Mouse (Mus musculus): ENCODE measurements around the gene Dnajc11. TPM values are rescaled to one million over a fixed set of nuclear protein-coding genes. Genes with fewer than 3 reads are reported as not detected.

Dnajc11 gene
- total RNA-seq, 2 experiments from 2014 or later = 62.0 to 63.1 TPM

DNA sequence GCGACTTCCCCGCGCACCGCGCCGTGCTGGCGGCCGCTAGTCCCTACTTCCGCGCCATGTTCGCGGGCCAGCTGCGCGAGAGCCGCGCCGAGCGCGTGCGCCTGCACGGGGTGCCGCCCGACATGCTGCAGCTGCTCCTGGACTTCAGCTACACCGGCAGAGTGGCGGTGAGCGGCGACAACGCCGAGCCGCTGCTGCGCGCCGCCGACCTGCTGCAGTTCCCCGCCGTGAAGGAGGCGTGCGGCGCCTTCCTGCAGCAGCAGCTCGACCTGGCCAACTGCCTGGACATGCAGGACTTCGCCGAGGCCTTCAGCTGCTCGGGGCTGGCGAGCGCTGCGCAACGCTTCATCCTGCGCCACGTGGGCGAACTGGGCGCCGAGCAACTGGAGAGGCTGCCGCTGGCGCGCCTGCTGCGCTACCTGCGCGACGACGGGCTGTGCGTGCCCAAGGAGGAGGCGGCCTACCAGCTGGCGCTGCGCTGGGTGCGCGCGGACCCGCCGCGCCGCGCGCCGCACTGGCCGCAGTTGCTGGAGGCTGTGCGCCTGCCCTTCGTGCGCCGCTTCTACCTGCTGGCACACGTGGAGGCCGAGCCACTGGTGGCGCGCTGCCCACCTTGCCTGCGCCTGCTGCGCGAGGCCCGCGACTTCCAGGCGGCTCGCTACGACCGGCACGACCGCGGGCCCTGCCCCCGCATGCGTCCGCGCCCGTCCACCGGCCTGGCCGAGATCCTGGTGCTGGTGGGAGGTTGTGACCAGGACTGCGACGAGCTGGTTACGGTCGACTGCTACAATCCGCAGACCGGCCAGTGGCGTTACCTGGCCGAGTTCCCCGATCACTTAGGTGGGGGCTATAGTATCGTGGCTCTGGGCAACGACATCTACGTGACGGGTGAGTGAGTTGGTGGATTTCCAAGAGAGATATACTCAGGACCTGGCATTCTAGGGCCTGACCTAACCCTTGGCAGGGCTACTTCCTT lies 75.9 kb downstream of the Dnajc11 start:
- DNase-seq = peak; percentile 71 to 74

DNA sequence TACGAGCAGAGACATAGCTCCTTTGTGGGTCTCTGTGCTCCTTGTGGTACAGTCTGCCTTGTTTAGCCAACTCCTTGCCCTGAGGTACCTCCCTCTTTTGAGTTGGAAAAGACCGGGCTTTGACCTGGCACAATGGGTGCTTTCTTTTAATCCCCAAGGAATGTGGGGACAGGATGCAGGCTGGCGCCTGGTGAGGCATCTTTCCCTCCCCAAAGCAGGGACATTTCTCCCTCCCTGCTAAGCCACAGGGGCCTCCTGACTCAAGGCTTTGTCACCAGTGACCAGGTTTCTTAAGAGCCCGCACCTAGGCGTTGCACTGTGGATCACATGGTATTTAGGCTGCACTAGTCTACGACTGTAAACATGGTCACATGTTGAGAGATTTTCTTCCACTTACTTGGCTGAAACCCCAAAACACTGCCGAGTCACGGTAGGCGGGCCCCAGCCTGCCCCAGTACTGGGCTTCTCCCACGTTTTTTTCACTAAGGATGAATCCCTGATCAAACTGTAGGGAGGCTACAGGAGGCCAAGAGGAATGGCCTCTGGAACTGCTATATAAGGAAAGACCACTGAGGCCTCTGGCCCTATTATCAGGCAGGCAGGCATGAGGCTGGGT lies 76.7 kb downstream of the Dnajc11 start:
- DNase-seq = no peak

DNA sequence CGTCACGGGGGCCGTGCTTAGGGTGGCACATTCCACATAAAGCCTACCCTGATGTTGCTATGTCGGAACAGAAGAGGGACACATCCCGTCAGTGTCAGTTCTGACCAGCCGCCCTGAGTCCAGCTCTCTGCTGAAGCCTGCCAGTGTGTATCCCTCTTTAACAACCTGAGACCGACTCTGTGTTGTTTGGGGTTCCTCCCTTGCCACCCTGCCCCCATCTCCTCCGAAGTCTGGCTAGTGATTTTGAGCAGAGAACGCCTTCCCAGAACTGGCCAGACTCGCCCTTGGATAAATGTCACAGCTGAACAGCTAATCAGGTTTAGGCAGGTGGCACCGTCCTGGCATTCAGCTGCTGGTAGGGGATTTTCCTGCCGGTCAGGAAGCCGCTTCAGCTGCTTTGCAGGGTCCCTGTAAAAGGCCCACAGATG lies 77.2 kb downstream of the Dnajc11 start:
- DNase-seq = no peak

DNA sequence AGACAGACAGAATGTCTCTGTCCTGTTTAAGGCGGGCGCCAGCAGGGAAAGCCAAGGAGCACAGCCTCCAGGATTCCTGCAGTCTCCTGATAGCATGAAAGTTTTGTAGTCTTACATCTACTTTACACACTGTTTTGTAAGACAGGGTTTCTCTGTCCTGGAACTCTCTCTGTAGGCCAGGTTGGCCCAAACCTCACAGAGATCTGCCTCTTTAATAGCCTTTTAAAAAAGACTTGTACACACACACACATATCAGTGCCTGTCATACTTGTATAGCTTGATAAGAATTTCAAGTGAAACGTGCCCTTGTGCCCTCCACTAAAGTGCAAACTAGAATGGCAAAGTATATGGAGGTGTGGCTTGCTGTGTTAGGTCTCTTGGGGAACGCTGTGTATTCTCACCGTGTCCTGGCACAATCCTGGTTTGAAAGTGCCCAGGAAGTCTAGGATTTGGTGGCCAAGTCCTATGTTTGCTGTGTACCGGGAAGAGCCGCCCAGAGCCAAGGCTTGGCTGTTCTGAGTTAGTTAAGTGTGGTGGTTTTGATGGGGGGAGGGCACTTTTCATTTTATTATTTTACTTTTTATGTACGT lies 77.8 kb downstream of the Dnajc11 start:
- DNase-seq = no peak

DNA sequence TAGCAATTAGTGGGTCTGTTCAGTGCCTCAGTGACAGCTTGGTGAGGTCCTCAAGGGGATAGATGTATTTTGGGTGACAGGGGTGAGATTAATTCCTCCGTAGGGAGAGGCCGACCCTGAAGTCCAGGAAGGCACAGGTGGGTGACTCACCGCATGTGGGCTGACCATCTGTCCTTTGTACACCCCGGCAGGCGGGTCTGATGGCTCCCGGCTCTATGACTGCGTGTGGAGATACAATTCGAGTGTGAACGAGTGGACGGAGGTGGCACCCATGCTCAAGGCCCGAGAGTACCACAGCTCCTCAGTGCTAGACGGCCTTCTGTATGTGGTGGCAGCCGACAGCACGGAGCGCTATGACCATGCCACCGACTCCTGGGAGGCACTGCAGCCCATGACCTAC lies 78.6 kb downstream of the Dnajc11 start:
- DNase-seq = no peak

DNA sequence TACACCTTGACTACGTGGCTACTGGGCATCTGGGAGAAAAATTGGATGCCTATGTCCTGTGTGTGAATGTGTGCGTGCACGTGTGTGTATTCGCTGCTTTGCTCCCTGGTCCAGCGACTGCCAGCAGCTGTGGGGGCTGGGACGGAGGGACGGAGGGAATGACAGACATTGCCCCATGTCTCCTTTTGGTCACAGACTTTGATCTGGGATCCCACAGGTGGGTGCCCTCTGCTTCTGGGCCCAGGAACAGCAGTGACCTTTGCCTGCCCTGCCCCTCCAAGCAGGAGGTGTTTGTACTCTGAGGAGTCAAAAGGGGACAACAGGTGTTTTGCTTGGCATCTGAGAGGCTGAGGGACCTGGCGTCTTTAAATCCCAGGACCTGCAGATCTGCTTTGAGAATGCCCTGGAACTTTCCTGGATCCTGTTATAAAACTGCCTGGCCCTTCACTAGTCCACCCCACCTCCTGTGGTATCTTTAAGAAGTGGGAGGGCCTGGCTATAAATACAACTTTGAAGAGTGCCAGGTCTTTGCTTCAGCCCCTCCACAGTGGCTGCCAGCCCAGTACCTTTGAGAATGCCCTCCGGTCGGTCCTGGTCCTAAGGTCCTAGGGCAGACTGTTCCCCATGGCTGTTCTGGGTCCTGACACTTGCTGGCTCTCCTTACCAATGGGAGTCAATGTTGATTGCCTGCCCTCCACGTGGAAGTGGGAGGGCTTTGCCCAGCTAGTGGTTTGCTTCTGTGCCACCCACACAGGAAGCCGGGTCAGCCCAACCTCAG lies 79.7 kb downstream of the Dnajc11 start:
- no peak for DNase-seq

DNA sequence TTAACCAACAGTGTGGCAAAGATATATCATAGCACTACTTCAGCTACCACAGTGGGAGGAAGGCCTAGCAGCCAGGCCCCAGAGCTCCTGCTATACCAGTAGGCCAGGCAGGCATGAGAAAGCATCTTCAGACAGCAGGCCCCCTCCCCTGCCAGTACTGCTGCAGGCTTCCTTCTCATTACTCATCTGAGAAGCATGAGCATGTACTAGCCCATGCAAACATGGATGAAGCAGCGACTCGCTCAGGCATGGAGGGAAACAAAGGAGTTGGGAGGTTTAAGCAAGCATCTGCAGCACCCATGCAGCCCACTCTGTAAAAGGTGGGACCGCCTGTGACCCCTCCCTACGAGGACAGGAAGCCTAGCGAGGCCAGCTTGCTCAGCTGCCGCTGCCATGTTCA lies 85.6 kb downstream of the Dnajc11 start:
- no peak for DNase-seq

DNA sequence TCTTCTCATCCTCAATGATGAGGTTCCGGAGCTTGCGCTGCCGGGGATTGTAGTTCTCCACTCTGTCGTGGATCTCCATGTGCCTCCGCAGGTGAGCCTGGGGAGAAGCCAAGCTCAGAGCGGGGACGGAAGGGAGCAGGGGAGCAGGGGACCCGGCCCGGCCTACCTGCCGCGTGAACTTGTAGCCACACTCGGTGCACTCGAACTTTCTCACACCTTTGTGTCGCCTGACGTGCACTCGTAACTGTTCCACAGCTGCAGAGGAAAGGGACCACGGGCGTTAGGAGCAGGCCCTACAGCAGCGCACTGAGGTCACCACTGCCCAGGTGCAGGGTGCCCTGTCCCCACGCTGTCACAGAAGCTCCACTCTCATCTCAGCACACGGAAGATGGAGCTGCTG lies 86.5 kb downstream of the Dnajc11 start:
- DNase-seq = no peak

DNA sequence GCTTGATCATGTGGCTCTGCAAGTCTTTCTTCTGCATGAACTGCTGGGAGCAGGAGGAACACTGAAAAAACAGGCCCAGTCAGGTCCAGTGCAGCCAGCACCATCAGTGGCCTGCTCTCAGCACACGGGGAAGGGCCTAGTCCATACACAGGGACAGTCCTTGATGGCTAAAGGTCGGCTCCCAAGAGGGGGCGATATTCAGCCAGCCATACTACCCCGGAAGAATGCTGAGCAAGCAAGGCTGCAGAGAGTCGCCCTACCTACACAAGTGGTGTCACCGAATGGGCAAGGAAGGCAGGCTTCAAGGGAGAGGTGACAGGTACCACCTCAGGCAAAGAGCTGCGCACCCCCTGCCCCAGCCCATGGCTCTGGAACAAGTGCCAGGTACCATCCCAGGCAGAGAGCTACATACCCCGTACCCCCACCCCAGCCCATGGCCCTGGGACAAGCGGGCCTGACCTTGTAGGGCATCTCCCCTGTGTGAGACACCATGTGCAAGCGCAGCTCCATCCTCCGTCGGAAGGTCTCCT lies 88.1 kb downstream of the Dnajc11 start:
- DNase-seq = no peak

DNA sequence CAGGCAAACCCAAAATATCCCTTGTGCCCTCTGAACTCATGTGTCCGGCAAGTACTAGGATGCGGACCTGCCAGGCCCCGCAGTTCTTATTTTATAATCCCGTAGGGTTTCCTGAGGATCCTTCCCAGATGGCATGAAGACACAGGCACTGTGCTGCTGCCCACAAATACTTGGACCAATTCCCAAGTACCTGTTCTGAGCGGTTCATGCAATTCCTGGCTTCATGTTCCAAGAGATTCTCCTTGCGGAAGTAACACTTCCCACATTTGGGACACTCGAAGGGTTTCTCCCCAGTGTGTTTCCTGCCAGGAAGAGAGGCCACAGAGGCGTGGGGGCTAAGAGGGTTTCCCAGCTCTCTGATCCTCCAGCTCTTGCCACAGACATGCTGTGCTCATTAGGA lies 89.0 kb downstream of the Dnajc11 start:
- DNase-seq = no peak

DNA sequence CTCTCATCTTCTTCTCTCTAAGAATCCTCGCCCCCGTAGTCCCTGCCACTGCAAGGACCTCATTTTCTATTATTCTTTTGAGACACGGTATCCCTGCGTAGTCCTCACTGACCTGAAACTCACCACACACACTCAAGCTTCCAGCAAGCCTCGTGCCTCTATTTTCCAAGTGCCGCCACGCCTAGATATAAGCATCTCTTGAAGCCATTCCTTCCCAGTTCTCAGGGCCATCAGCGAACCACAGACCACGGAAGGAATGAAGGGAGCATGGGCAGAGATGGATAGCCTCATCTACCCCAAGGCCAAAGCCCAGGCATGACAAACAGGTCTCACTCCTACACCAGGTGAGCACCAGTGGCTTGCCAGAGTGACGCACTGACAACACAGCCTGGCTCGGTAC lies 91.0 kb downstream of the Dnajc11 start:
- no peak for DNase-seq

DNA sequence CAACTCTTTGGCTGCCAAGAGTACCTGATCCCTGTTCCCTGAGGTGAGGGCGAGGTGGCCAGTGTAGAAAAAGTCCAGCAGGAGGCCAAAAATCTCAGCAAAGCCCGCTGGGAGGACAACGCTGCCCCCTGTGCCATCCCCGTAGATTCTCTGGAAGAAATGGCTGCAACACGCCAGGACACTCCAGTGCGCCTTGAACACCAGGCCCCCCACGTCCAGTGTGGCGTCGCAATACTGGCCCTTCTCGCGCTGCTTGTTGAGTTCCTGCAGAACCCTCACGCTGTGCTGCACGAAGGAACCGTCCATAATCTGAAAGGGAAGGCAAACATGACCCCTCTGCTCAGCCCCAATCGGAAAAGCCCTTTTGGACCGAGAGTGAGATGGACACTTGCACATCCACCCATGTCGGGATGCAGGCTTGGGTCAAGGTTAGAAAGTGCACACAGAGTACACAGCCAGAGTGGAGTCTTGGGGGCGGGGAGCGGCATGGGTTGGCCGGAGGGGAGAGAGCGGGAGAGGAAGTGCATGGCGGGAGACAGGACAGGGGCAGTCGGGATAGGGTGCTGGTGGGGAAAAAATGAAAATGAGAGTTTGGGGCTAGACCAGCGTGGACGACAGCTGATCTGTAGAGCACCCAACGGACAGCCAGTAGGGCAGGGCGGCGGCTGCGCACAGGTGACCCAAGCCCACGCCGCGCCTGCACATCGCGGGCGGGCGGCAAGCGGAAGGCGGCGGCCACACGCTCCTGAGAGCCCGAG lies 93.4 kb downstream of the Dnajc11 start:
- no peak for DNase-seq

DNA sequence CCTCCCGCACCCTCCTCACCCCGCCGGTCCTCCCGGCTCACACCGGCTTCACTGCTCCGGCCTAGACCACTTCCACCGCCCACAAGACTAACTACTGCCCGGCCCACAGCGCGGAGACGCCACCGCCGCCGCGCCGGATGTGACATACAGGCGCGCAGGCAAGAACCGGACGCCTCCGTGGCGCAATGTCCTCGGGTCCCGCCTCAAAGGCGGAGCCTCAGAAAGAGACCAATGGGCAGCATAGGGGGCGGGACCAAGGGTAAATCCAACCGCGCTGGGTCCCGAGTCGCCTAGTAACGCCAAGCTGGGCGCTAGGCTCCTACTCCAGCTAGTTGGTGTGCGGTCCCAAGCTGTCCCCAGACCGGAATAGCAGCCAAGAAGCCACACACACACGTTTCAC lies 94.0 kb downstream of the Dnajc11 start, which contains the start of gene Zbtb48:
TSS of gene Zbtb48 (minus strand) at position 148 of the 400 bp plus-strand sequence.
- peak; percentile 95 to 96 for DNase-seq

DNA sequence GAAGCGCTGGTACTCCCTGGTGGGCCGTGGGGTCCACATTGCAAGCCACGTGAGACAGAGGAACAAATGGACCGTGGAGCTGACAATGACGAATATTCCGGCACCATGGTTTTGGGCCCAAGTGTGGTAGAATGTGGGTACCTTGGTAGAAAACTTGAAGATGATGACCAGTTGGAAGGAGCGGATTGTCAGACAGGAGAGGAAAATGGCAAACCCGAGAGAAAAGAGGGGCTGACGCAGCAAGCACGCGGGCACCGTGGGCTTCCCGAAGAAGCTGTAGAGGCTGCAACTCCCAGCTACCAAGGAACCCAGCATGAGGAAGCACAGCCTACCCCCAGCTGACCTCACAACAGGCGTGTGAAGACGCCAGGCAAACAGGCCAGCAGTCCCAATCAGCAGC lies 95.0 kb downstream of the Dnajc11 start:
- DNase-seq = no peak

DNA sequence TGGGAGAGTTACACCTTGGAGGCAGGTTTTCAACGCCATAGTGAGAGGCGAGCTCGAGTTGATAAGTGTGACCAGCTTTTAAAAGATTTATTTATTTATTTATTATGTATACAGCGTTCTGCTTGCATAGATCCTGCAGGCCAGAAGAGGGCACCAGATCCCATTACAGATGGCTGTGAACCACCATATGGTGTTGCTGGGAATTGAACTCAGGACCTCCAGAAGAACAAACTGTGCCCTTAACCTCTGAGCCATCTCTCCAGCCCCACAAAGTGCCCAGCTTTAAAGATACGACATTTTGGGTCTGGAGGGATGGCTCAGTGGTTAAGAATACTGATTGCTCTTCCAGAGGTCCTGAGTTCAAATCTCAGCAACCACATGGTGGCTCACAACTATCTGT lies 95.6 kb downstream of the Dnajc11 start:
- no peak for DNase-seq

DNA sequence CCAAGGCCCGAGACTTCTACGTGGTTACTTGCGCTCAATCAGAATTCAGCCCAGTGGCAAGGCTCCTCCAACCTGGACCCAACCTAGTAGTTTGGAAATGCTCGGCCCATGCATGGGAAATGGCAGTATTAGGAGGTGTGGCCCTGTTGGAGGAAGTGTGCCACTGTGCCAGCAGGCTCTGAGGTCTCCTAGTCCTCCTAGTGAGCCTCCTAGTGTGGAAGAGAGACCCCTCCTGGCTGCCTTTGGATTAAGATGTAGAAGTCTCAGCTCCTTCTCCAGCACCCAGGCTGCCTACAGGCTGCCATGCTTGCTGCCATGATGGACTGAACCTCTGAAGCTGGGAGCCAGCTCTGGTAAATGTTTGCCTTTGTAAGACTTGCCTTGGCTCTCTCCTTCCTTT lies 96.5 kb downstream of the Dnajc11 start:
- no peak for DNase-seq

Other genes with a start within 250 kb of the Dnajc11 start
- 100 to 1,000 TPM; 279 to 294 TPM for gene Camta1, start 71.8 kb upstream of the Dnajc11 start, total RNA-seq (2021)
- gene Thap3, start 55.3 kb downstream of the Dnajc11 start, total RNA-seq (2021) = 10 to 100 TPM; 24.6 to 29.9 TPM
- gene Phf13, start 62.6 kb downstream of the Dnajc11 start, total RNA-seq (2021) = 10 to 100 TPM; 11.1 to 11.6 TPM
- 10 to 100 TPM; 20.5 to 21.4 TPM for gene Klhl21, start 75.1 kb downstream of the Dnajc11 start, total RNA-seq (2021)
- gene Zbtb48, start 94.0 kb downstream of the Dnajc11 start, total RNA-seq (2021) = 10 to 100 TPM; 11.7 to 13.7 TPM
- under 1 TPM; 0.33 to 0.62 TPM for gene Tas1r1, start 104.9 kb downstream of the Dnajc11 start, total RNA-seq (2021)
- gene Nol9, start 105.6 kb downstream of the Dnajc11 start, total RNA-seq (2021) = 10 to 100 TPM; 19.7 to 21.3 TPM
- 100 to 1,000 TPM; 158 to 166 TPM for gene Plekhg5, start 138.8 kb downstream of the Dnajc11 start, total RNA-seq (2021)
- gene Tnfrsf25, start 182.2 kb downstream of the Dnajc11 start, total RNA-seq (2021) = 10 to 100 TPM; 46.5 to 65.3 TPM
- gene Espn, start 218.7 kb downstream of the Dnajc11 start, total RNA-seq (2021) = 1 to 10 TPM; 1.4 to 1.5 TPM
- gene Hes2, start 225.2 kb downstream of the Dnajc11 start, total RNA-seq (2021) = not detected
- 100 to 1,000 TPM; 331 to 345 TPM for gene Acot7, start 244.4 kb downstream of the Dnajc11 start, total RNA-seq (2021)